Mouse (Mus musculus): ENCODE results near the gene Ndufs4. TPM values are rescaled to one million over a fixed set of nuclear protein-coding genes. Genes with fewer than 3 reads are reported as not detected.

Gene Ndufs4
- polyA plus RNA-seq, 1 experiment from 2014 or later: 299 TPM

DNA sequence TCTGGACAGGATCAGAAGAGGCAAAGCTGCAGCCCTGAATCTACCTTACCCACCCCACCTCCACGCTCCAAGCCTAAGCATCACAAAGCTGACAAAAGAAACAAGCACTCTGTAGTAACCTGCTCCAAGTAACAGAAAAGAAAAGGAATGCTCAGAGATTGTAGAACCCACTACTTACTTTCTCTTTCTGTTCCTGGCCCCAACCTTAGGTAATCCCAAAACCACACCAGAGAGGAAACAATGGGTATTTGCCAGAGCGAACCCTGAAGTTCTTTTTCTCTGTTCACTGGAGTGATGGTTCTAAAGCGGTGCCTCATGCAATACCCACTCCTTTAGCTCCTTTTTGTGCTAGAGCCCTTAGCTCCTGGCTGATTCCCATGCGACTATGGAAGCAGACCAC is 11.5 kb downstream of the Ndufs4 start:
- Histone ChIP-seq H3K4me3 (ENCODE audit: low read depth, low read length) (no peak overlapping the region), H3K27me3 (ENCODE audit: control insufficient read depth, insufficient read depth, low read length) (no peaks in the 10 kb centered on the region), H3K9ac (replicated peaks; ENCODE audit: low read depth, low read length) (no peak overlapping the region), H3K36me3 (ENCODE audit: control insufficient read depth, insufficient read depth, low read length) (peaks cover 10% of the 10 kb centered on the region; the same call in 1 of the 2 replicates), H3K27ac (ENCODE audit: low read length) (no peak overlapping the region), H3K4me2 (replicated peaks; ENCODE audit: low read depth, low read length) (no peak overlapping the region), H3K9me3 (ENCODE audit: control insufficient read depth, low read depth, low read length) (0 out of 2 replicates have a peak, but pooled peaks cover 4% of the 10 kb centered on the region), H3K4me1 (ENCODE audit: control insufficient read depth, insufficient read depth, low read length) (no peaks in the 10 kb centered on the region)
- WGBS: 96% methylated on average over 4 of the region's 4 CpGs
- ATAC-seq (ENCODE audit: insufficient number of reproducible peaks, insufficient read depth, low FRiP score, low read depth): no peak

- no peaks in the 10 kb centered on the region for H3K27me3 ChIP-seq (ENCODE audit: control insufficient read depth, insufficient read depth, low read length)
- H3K9me3 ChIP-seq (ENCODE audit: control insufficient read depth, low read depth, low read length): no peaks in the 10 kb centered on the region
- H3K4me1 ChIP-seq (ENCODE audit: control insufficient read depth, insufficient read depth, low read length): no peaks in the 10 kb centered on the region
- H3K4me3 ChIP-seq (ENCODE audit: low read depth, low read length): no peak overlapping the region
- WGBS: 76% methylated on average over 3 of the region's 3 CpGs
- no peaks in the 10 kb centered on the region for H3K36me3 ChIP-seq (ENCODE audit: control insufficient read depth, insufficient read depth, low read length)
- no peak overlapping the region for H3K4me2 ChIP-seq (replicated peaks; ENCODE audit: low read depth, low read length)
- H3K9ac ChIP-seq (replicated peaks; ENCODE audit: low read depth, low read length): no peak overlapping the region
- no peak for ATAC-seq (ENCODE audit: insufficient number of reproducible peaks, insufficient read depth, low FRiP score, low read depth)
- H3K27ac ChIP-seq (ENCODE audit: low read length): no peak overlapping the region
Measured at GRCm38 (mm10) chr13:114362086-114362485, 26.0 kb downstream of the Ndufs4 start.

GRCm38 (mm10) chr13:114351321-114351946 is 36.6 kb downstream of the Ndufs4 start:
- Histone ChIP-seq H3K27me3 (ENCODE audit: control insufficient read depth, insufficient read depth, low read length) (no peaks in the 10 kb centered on the region), H3K9ac (replicated peaks; ENCODE audit: low read depth, low read length) (no peak overlapping the region), H3K9me3 (ENCODE audit: control insufficient read depth, low read depth, low read length) (no peaks in the 10 kb centered on the region), H3K4me1 (ENCODE audit: control insufficient read depth, insufficient read depth, low read length) (no peaks in the 10 kb centered on the region), H3K36me3 (ENCODE audit: control insufficient read depth, insufficient read depth, low read length) (no peaks in the 10 kb centered on the region; the same call in none of the 2 replicates), H3K27ac (ENCODE audit: low read length) (no peak overlapping the region), H3K4me3 (ENCODE audit: low read depth, low read length) (no peak overlapping the region), H3K4me2 (replicated peaks; ENCODE audit: low read depth, low read length) (no peak overlapping the region)
- no peak for ATAC-seq (ENCODE audit: insufficient number of reproducible peaks, insufficient read depth, low FRiP score, low read depth)
- 71% methylated on average over 8 of the region's 8 CpGs for WGBS

DNA sequence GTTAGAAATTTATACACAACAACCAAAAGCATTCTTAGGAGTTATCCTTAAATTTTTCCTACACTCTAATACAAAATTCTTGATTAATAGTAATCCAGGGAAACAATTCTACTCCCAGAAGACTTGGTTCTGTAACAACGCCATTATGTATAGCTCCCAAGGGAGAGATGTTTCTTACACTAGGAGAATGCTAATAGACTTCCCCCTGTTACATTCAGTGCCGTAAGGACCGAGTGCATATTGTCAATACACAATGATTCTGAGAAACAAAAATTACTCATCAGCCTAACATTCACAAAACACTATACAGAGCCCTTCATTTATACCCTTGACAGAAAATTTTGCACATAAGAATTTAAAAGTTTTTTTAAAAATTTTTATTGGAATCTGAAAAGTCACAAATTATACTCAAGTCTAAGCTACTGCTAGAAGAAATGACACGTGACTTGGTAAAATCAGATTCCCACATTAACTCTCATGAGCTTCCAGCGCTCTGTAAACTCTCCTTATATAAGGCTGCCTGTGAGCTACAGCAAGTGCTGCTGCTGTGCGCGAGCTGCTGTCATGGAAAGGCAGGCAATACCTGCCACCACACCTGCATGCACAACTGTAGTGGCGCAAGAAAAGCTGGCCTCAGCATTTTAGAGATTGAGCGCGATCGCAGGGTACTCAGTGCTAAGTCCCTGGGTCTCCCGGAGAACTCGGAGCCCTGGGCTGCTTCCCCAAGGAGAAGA is 42.9 kb downstream of the Ndufs4 start:
- WGBS: 86% methylated on average over 13 of the region's 13 CpGs
- no peak for ATAC-seq (ENCODE audit: insufficient number of reproducible peaks, insufficient read depth, low FRiP score, low read depth)

GRCm38 (mm10) chr13:114344220-114344973 is 43.7 kb downstream of the Ndufs4 start:
- Histone ChIP-seq H3K27me3 (ENCODE audit: control insufficient read depth, insufficient read depth, low read length) (no peaks in the 10 kb centered on the region), H3K9me3 (ENCODE audit: control insufficient read depth, low read depth, low read length) (no peaks in the 10 kb centered on the region), H3K9ac (replicated peaks; ENCODE audit: low read depth, low read length) (no peak overlapping the region), H3K27ac (ENCODE audit: low read length) (no peak overlapping the region), H3K4me3 (ENCODE audit: low read depth, low read length) (no peak overlapping the region), H3K4me2 (replicated peaks; ENCODE audit: low read depth, low read length) (no peak overlapping the region), H3K4me1 (ENCODE audit: control insufficient read depth, insufficient read depth, low read length) (no peaks in the 10 kb centered on the region), H3K36me3 (ENCODE audit: control insufficient read depth, insufficient read depth, low read length) (no peaks in the 10 kb centered on the region; the same call in none of the 2 replicates)
- ATAC-seq (ENCODE audit: insufficient number of reproducible peaks, insufficient read depth, low FRiP score, low read depth): no peak
- WGBS: 75% methylated on average over 3 of the region's 3 CpGs

More for the DNA sequence above, 42.9 kb downstream of the Ndufs4 start:
- Histone ChIP-seq H3K27me3 (ENCODE audit: control insufficient read depth, insufficient read depth, low read length) (no peaks in the 10 kb centered on the region), H3K4me1 (ENCODE audit: control insufficient read depth, insufficient read depth, low read length) (no peaks in the 10 kb centered on the region), H3K9me3 (ENCODE audit: control insufficient read depth, low read depth, low read length) (no peaks in the 10 kb centered on the region), H3K27ac (ENCODE audit: low read length) (no peak overlapping the region), H3K9ac (replicated peaks; ENCODE audit: low read depth, low read length) (no peak overlapping the region), H3K4me2 (replicated peaks; ENCODE audit: low read depth, low read length) (no peak overlapping the region), H3K4me3 (ENCODE audit: low read depth, low read length) (no peak overlapping the region), H3K36me3 (ENCODE audit: control insufficient read depth, insufficient read depth, low read length) (no peaks in the 10 kb centered on the region; the same call in none of the 2 replicates)

DNA sequence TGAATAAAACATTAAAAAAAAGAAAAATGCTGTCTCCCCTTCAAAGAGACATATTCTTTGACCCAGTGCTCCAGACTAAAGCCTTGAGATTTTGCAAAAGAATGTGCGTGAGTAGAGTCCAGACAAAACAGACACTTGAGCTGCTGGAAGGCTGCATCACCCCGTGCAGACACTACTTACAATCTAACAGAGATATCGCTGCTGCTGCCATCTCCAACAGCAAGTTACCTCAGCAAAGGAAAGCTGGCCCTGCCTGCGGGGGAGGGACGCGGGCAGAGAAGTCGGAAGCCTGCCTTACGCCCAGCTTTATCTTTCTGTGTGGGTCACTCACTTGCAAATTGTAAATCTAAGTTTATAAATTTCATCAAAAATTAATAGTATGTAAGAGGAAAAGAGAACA is 45.1 kb downstream of the Ndufs4 start:
- H3K4me3 ChIP-seq (ENCODE audit: low read depth, low read length): no peak overlapping the region
- H3K9ac ChIP-seq (replicated peaks; ENCODE audit: low read depth, low read length): no peak overlapping the region
- no peaks in the 10 kb centered on the region for H3K27me3 ChIP-seq (ENCODE audit: control insufficient read depth, insufficient read depth, low read length)
- no peak for ATAC-seq (ENCODE audit: insufficient number of reproducible peaks, insufficient read depth, low FRiP score, low read depth)
- H3K4me1 ChIP-seq (ENCODE audit: control insufficient read depth, insufficient read depth, low read length): no peaks in the 10 kb centered on the region
- no peak overlapping the region for H3K27ac ChIP-seq (ENCODE audit: low read length)
- no peak overlapping the region for H3K4me2 ChIP-seq (replicated peaks; ENCODE audit: low read depth, low read length)
- H3K36me3 ChIP-seq (ENCODE audit: control insufficient read depth, insufficient read depth, low read length): no peaks in the 10 kb centered on the region; the same call in 1 of the 2 replicates
- H3K9me3 ChIP-seq (ENCODE audit: control insufficient read depth, low read depth, low read length): no peaks in the 10 kb centered on the region
- 37% methylated on average over 8 of the region's 8 CpGs for WGBS

GRCm38 (mm10) chr13:114319835-114320389 is 68.1 kb downstream of the Ndufs4 start:
- no peak for ATAC-seq (ENCODE audit: insufficient number of reproducible peaks, insufficient read depth, low FRiP score, low read depth)
- no peaks in the 10 kb centered on the region for H3K9me3 ChIP-seq (ENCODE audit: control insufficient read depth, low read depth, low read length)
- H3K36me3 ChIP-seq (ENCODE audit: control insufficient read depth, insufficient read depth, low read length): no peaks in the 10 kb centered on the region
- H3K4me3 ChIP-seq (ENCODE audit: low read depth, low read length): no peak overlapping the region
- peaks cover 4% of the 10 kb centered on the region; the same call in 1 of the 2 replicates for H3K4me1 ChIP-seq (ENCODE audit: control insufficient read depth, insufficient read depth, low read length)
- H3K4me2 ChIP-seq (replicated peaks; ENCODE audit: low read depth, low read length): no peak overlapping the region
- no peak overlapping the region for H3K27ac ChIP-seq (ENCODE audit: low read length)
- WGBS: 41% methylated on average over 2 of the region's 2 CpGs
- no peak overlapping the region for H3K9ac ChIP-seq (replicated peaks; ENCODE audit: low read depth, low read length)
- H3K27me3 ChIP-seq (ENCODE audit: control insufficient read depth, insufficient read depth, low read length): no peaks in the 10 kb centered on the region

- H3K27ac ChIP-seq (ENCODE audit: low read length): no peak overlapping the region
- no peak overlapping the region for H3K4me2 ChIP-seq (replicated peaks; ENCODE audit: low read depth, low read length)
- H3K9ac ChIP-seq (replicated peaks; ENCODE audit: low read depth, low read length): no peak overlapping the region
- no peaks in the 10 kb centered on the region for H3K36me3 ChIP-seq (ENCODE audit: control insufficient read depth, insufficient read depth, low read length)
- no peaks in the 10 kb centered on the region for H3K9me3 ChIP-seq (ENCODE audit: control insufficient read depth, low read depth, low read length)
- no peak overlapping the region for H3K4me3 ChIP-seq (ENCODE audit: low read depth, low read length)
- H3K27me3 ChIP-seq (ENCODE audit: control insufficient read depth, insufficient read depth, low read length): no peaks in the 10 kb centered on the region
- ATAC-seq (ENCODE audit: insufficient number of reproducible peaks, insufficient read depth, low FRiP score, low read depth): no peak
- H3K4me1 ChIP-seq (ENCODE audit: control insufficient read depth, insufficient read depth, low read length): peaks cover 4% of the 10 kb centered on the region; the same call in 1 of the 2 replicates
Measured at GRCm38 (mm10) chr13:114319136-114319535, 68.9 kb downstream of the Ndufs4 start.
